Mouse (Mus musculus) frontal cortex, adult 2 months (tissue): ENCODE measurements around the gene Aplf. TPM values are rescaled to one million over a fixed set of nuclear protein-coding genes. Genes with fewer than 3 reads are reported as not detected.

Experiments
- polyA plus RNA-seq: library from polyadenylated mRNA; depleted of rRNA; stranded (reverse); fragments of >200 nt; gene quantifications from 2 replicates; pipeline ENCODE4 v1.2.3, GENCODE M21; 2012; rRNA removed

Gene Aplf
- polyA plus RNA-seq, 1 experiment, result 4.6 TPM

Other genes starting within 250 kb of the Aplf start
- gene Bmp10, start 243.2 kb downstream of the Aplf start, polyA plus RNA-seq, result not detected in 2 replicates
- 3.4 and 3.5 TPM in 2 replicates for gene Arhgap25, start 138.9 kb downstream of the Aplf start, polyA plus RNA-seq
- gene Prokr1, start 81.5 kb downstream of the Aplf start, polyA plus RNA-seq, result 0.06 and 0.10 TPM in 2 replicates
- 4.3 and 4.5 TPM in 2 replicates for gene Efcc1, start 58.7 kb upstream of the Aplf start, polyA plus RNA-seq
- 0.99 and 1.9 TPM in 2 replicates for gene Gp9, start 105.9 kb upstream of the Aplf start, polyA plus RNA-seq
- gene Rab43, start 140.0 kb upstream of the Aplf start, polyA plus RNA-seq, result 15.3 and 17.2 TPM in 2 replicates
- 3.8 and 5.9 TPM in 2 replicates for gene Gm45140, start 163.6 kb upstream of the Aplf start, polyA plus RNA-seq
- 26.7 and 26.9 TPM in 2 replicates for gene Isy1, start 166.6 kb upstream of the Aplf start, polyA plus RNA-seq
- 326 and 335 TPM in 2 replicates for gene Cnbp, start 178.9 kb upstream of the Aplf start, polyA plus RNA-seq
- gene Copg1, start 215.6 kb upstream of the Aplf start, polyA plus RNA-seq, result 170 TPM in 2 replicates
- 42.2 and 43.0 TPM in 2 replicates for gene Hmces, start 241.7 kb upstream of the Aplf start, polyA plus RNA-seq